9 mouse cellular contexts compared by ENCODE assay signal in the genomic region with DNA sequence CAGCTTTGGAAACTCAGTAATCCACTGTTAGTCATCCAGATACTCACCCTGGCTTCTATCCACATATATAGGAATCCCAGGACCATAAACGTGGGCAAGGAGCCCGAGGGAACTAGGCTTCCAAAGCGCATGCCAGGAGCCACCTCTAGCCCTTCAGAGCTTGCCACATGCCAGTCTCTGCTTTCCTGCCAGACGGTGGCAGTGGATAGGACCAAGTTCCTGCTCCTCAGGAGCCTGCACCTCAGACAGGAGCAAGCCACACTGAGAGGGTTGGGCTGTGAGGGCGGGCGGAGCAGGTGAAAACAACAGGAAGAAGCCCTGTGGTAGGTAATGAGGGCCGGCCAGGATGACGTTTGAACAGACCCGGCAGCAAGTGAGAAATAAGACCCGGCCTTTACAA. TPM values are rescaled to one million over a fixed set of nuclear protein-coding genes. Genes with fewer than 3 reads are reported as not detected.
DNase-seq lines count a peak whose midpoint lies in the region; ATAC-seq and TF ChIP-seq lines count a peak whose summit lies in the region.
"Had no signal": no experiment of that assay in that cellular context is flagged by ENCODE, and none has a peak within 500 bp of the region (broad histone marks: within the 10 kb centered on the region; RNA-seq: fewer than 3 reads in every experiment).

No protein-coding gene starts in this region.

- H3K27me3 ChIP-seq in kidney, adult 2 months (replicated peaks; ENCODE audit: control insufficient read depth, insufficient read depth, low read length): no peaks in the 10 kb centered on the region
- H3K27me3 ChIP-seq in kidney, embryonic 16.5 days (ENCODE audit: insufficient read depth, low read length): no peaks in the 10 kb centered on the region
- H3K27me3 ChIP-seq in embryonic facial prominence, embryonic 12.5 days: no peaks in the 10 kb centered on the region

- no peak; the same call in 1 of the 2 replicates for TF ChIP-seq CTCF in kidney, adult 2 months (conservative IDR thresholded peaks at IDR 0.05; ENCODE audit: insufficient read depth, insufficient read length, low read depth, low read length)

- no peak overlapping the region for H3K27ac ChIP-seq in kidney, adult 2 months (ENCODE audit: insufficient read depth, low read depth, low read length)
- no peak overlapping the region for H3K27ac ChIP-seq in kidney, embryonic 16.5 days (ENCODE audit: low read length)
- H3K27ac ChIP-seq in embryonic facial prominence, embryonic 12.5 days: 0 out of 2 replicates have a peak overlapping the region, but pooled peaks have one; percentile 23
- H3K27ac ChIP-seq: heart, adult 2 months had no signal

- H3K9me3 ChIP-seq in kidney, embryonic 16.5 days (ENCODE audit: low read length): no peaks in the 10 kb centered on the region
- no peaks in the 10 kb centered on the region for H3K9me3 ChIP-seq in embryonic facial prominence, embryonic 12.5 days

- H3K36me3 ChIP-seq in kidney, adult 2 months (ENCODE audit: control insufficient read depth, insufficient read depth, low read length): no peaks in the 10 kb centered on the region
- peaks cover 21% of the 10 kb centered on the region; the same call in 1 of the 2 replicates for H3K36me3 ChIP-seq in kidney, embryonic 16.5 days (ENCODE audit: insufficient read depth, low read length)
- H3K36me3 ChIP-seq in embryonic facial prominence, embryonic 12.5 days: peaks cover 36% of the 10 kb centered on the region

- H3K4me1 ChIP-seq in kidney, adult 2 months (ENCODE audit: control insufficient read depth, insufficient read depth, low read length): peaks cover 15% of the 10 kb centered on the region; the same call in 1 of the 2 replicates
- H3K4me1 ChIP-seq in kidney, embryonic 16.5 days (ENCODE audit: insufficient read depth, low read length): peaks cover 39% of the 10 kb centered on the region
- H3K4me1 ChIP-seq in embryonic facial prominence, embryonic 12.5 days: peaks cover 32% of the 10 kb centered on the region

- TF ChIP-seq POLR2A in kidney, adult 2 months (IDR thresholded peaks at IDR 0.05; ENCODE audit: low read depth, low read length): no peak

- no peak overlapping the region for H3K4me3 ChIP-seq in kidney, adult 2 months (ENCODE audit: insufficient read depth, low read depth, low read length)
- no peak overlapping the region for H3K4me3 ChIP-seq in kidney, embryonic 16.5 days (ENCODE audit: low read length)
- no peak overlapping the region for H3K4me3 ChIP-seq in embryonic facial prominence, embryonic 12.5 days
- H3K4me3 ChIP-seq: heart, adult 2 months had no signal

- no peak for ATAC-seq in kidney, embryonic 16.5 days (ENCODE audit: low FRiP score, low TSS enrichment)
- no peak for ATAC-seq in embryonic facial prominence, embryonic 12.5 days (ENCODE audit: insufficient number of reproducible peaks, insufficient read depth, low FRiP score, low TSS enrichment)

- WGBS in kidney, adult 2 months: 42% methylated on average over 10 of the region's 10 CpGs
- 27% methylated on average over 10 of the region's 10 CpGs for WGBS in kidney, embryonic 16.5 days
- WGBS in embryonic facial prominence, embryonic 12.5 days: 33% methylated on average over 10 of the region's 10 CpGs

- no peak overlapping the region for H3K4me2 ChIP-seq in kidney, embryonic 16.5 days (replicated peaks; ENCODE audit: low read depth, low read length)
- H3K4me2 ChIP-seq in embryonic facial prominence, embryonic 12.5 days (replicated peaks): no peak overlapping the region

- H3K9ac ChIP-seq in kidney, embryonic 16.5 days (replicated peaks; ENCODE audit: low read length): no peak overlapping the region
- H3K9ac ChIP-seq in embryonic facial prominence, embryonic 12.5 days: 0 out of 2 replicates have a peak overlapping the region, but pooled peaks have one; percentile 24

- DNase-seq in kidney, adult 2 months: peak; percentile 43
- peak; percentile 32 for DNase-seq in ZHBTc4 (ENCODE audit: low read depth, low spot score)
- peak; percentile 28 to 56 for DNase-seq in lung, postnatal 4 days
- no peak for DNase-seq in layer of hippocampus, adult 9-10 months (ENCODE audit: low spot score)
- DNase-seq in thymus, postnatal 25 days: no peak
- no peak for DNase-seq in retina, postnatal 1 day

RNA-seq across cellular contexts. Expression of a gene that starts 2.9 kb away (rescaled TPM):
- polyA plus RNA-seq in kidney, adult 2 months (2012; rRNA removed): 30.6 and 33.7 TPM in 2 replicates
- 42.4 and 46.4 TPM in 2 replicates for polyA plus RNA-seq in kidney, embryonic 16.5 days (2015; fragmentation: Nextera tagmentation; extraction: Ambion mirVana)
- polyA plus RNA-seq in embryonic facial prominence, embryonic 12.5 days (2016; fragmentation: Nextera tagmentation; extraction: Ambion mirVana): 45.2 and 45.6 TPM in 2 replicates

RNA-seq across cellular contexts. Expression of a gene that starts 10.2 kb away (rescaled TPM):
- 4.9 and 5.5 TPM in 2 replicates for polyA plus RNA-seq in kidney, adult 2 months (2012; rRNA removed)
- 31.2 and 33.3 TPM in 2 replicates for polyA plus RNA-seq in kidney, embryonic 16.5 days (2015; fragmentation: Nextera tagmentation; extraction: Ambion mirVana)
- polyA plus RNA-seq in embryonic facial prominence, embryonic 12.5 days (2016; fragmentation: Nextera tagmentation; extraction: Ambion mirVana): 42.2 and 44.3 TPM in 2 replicates

RNA-seq across cellular contexts. Expression of a gene that starts 22.7 kb away (rescaled TPM):
- 23.0 and 26.7 TPM in 2 replicates for polyA plus RNA-seq in kidney, adult 2 months (2012; rRNA removed)
- 12.1 and 12.6 TPM in 2 replicates for polyA plus RNA-seq in kidney, embryonic 16.5 days (2015; fragmentation: Nextera tagmentation; extraction: Ambion mirVana)
- 13.0 and 13.5 TPM in 2 replicates for polyA plus RNA-seq in embryonic facial prominence, embryonic 12.5 days (2016; fragmentation: Nextera tagmentation; extraction: Ambion mirVana)

RNA-seq across cellular contexts. Expression of a gene that starts 41.6 kb away (rescaled TPM):
- polyA plus RNA-seq in kidney, adult 2 months (2012; rRNA removed): 11.0 and 13.8 TPM in 2 replicates
- 25.3 and 26.0 TPM in 2 replicates for polyA plus RNA-seq in kidney, embryonic 16.5 days (2015; fragmentation: Nextera tagmentation; extraction: Ambion mirVana)
- 25.3 and 30.2 TPM in 2 replicates for polyA plus RNA-seq in embryonic facial prominence, embryonic 12.5 days (2016; fragmentation: Nextera tagmentation; extraction: Ambion mirVana)

RNA-seq across cellular contexts. Expression of a gene that starts 52.4 kb away (rescaled TPM):
- 70.0 and 76.1 TPM in 2 replicates for polyA plus RNA-seq in kidney, adult 2 months (2012; rRNA removed)
- 79.5 and 88.4 TPM in 2 replicates for polyA plus RNA-seq in kidney, embryonic 16.5 days (2015; fragmentation: Nextera tagmentation; extraction: Ambion mirVana)
- 78.2 and 86.6 TPM in 2 replicates for polyA plus RNA-seq in embryonic facial prominence, embryonic 12.5 days (2016; fragmentation: Nextera tagmentation; extraction: Ambion mirVana)

Comparison
In these comparisons a context has a peak if more than half of its experiments do, and no peak if none do; other contexts are left out.
1. DNase-seq: peak in kidney, adult 2 months (single experiment), ZHBTc4 (single experiment) and lung, postnatal 4 days (2 of 2); none in layer of hippocampus, adult 9-10 months (single experiment), thymus, postnatal 25 days (single experiment) and retina, postnatal 1 day (single experiment).